Mouse (Mus musculus) gastrocnemius, postnatal 14 days (tissue): Measurements from ENCODE around the gene Aurka. TPM values are rescaled to one million over a fixed set of nuclear protein-coding genes. Genes with fewer than 3 reads are reported as not detected.
A peak's percentile ranks its signal among the peaks of the same experiment; 100 is the strongest.

ENCODE experiments used
- DNase-seq: peaks from one replicate; pipeline ENCODE4 v3.0.0; 2021; ENCODE audit warnings: mixed read lengths
- intact Hi-C: fragments of 180-260 bp; cut with DNase I; formaldehyde crosslinking; loops from one replicate; pipeline ENCODE4 v1.15.1; 2025; ENCODE audit warnings: low total_unique reads
- total RNA-seq, 2 experiments: library from RNA; stranded (reverse); gene quantifications; 2 replicates each; pipeline ENCODE4 v1.2.3; 2021

The Aurka gene
- total RNA-seq, 2 experiments from 2014 or later = 4.2 to 4.3 TPM

GRCm38 (mm10) chr2:172343751-172344150, 26.6 kb downstream of the Aurka start:
- intact Hi-C loops = no loop called here
- DNase-seq = no peak

- no peak for DNase-seq
- intact Hi-C loops = no loop called here
Observed at GRCm38 (mm10) chr2:172341606-172342005, 28.7 kb downstream of the Aurka start.

DNA sequence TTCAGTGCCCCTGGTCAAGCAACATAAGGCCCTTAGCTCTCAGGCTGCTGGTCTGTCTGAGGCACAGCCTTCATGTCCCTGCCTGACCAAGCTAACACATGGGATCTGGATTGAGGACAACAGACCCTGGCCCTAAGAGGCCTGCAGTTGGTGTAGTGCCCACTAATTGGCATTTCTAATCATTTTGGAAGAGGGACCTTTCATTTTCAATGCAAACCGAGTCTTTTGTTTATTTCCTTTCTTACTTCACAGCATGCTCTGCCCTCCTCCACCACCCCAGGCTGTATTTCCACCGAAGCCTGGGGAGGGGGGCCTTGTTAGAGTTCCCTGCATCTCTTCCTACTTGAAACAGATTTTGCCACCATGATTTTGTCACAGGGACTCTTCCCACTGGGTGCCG, 29.4 kb downstream of the Aurka start:
- DNase-seq = no peak
- intact Hi-C loops = no loop called here

DNA sequence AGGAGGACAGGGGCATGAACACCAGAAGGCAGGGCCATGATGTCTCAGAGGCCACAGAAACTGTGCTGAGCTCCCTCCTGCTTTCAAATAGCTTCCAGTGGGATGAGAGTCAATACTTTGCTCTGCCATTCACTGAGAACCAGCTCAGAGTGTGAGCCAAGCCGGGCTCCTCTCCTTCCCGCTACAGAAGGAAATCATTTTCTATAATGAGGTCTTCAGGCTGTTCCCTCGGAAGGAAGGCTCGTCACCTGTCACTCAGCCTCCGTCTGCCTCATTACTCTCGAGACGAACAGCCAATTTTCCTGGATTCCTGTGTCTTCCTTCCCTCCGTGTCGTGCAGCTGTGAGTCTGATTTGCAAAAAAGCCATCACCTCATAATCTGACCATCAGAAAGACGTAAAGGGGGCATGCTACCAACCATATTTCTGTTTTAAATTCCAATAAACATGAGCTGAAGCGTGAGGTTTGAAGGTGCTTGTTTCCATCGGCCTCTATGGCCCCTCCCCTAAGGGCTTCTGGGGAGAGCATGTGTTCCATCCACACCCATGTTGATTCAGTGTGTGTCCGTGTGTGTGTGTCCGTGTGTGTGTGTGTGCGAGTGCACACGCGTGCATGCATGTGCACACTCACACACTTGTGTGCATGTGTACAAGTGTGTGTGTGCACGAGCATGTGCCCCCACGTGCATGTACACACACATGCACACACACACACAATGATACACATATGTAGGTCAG, 32.0 kb downstream of the Aurka start:
- no peak for DNase-seq
- intact Hi-C loops = no loop called here

DNA sequence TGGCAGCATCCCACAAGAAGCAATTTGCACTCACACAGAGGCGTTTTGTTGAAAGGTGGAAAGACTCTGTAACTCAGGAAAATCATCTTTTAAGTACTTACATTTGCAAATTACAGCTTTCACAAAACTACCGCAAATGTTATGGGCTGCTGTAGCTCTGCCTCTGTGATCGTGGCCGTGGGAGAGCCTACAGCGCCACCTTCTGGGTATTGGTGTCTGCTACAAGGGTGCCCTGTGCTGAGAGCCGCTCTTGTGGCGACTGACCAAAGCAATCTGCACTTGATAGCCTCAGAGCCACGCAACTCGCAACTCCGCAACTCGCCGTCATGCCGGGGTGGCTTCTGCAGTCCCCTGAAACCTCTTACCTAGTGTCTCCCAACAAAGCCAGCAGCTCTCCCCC, 41.2 kb downstream of the Aurka start:
- intact Hi-C loops = loop anchor here (5.0 kb wide), 1 partner anchor 107 kb away; no protein-coding TSS in a partner anchor
- peak; percentile 25 for DNase-seq

DNA sequence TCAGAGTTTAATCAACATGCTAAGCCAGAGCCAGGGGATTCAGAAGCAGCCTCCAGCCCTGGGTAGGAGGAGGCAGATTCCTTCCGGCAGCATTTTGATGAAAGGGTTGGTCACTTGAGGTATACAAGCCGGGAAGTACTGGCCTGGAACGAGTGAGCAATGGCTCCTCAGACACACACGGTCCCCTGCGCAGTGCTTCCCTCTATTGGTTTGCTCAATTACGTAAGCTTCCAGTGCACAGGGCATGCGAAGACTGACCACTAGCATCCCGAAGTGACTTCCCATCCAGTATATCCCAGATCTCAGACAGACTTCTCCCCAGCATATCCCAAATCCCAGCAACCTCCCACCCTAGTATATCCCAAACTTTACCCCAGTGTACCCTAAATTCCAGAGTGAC, 42.1 kb downstream of the Aurka start:
- intact Hi-C loops = loop anchor here (5.0 kb wide), 1 partner anchor 106 kb away; no protein-coding TSS in a partner anchor
- DNase-seq = no peak

GRCm38 (mm10) chr2:172320878-172321277, 49.5 kb downstream of the Aurka start:
- peak; percentile 57 for DNase-seq
- intact Hi-C loops = no loop called here

GRCm38 (mm10) chr2:172311731-172312130, 58.6 kb downstream of the Aurka start:
- no peak for DNase-seq
- intact Hi-C loops = no loop called here

DNA sequence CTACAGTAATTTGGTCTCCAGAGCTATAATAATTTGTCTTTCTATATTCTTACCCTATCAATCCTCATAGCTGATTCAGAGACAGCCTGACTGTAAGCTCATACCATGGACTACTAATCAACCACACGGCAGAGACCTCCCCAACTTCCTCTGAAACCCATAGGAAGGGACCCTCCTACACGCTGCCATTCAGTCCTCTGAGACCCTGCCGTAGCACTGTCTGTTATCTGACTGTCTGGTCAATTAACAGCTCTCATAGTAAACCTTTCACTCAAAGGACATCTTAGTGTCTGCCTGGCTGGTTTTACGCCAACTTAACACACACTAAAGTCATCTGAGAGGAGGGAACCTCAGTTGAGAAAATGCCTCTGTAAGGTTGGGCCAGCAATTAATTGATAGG, 63.8 kb downstream of the Aurka start:
- DNase-seq = no peak
- intact Hi-C loops = no loop called here

Other genes with a start within 250 kb of the Aurka start
- gene Mc3r, start 122.0 kb downstream of the Aurka start, total RNA-seq = not detected
- gene Fam210b, start 25.0 kb downstream of the Aurka start, total RNA-seq = 1 to 10 TPM; 2.9 to 3.3 TPM
- 10 to 100 TPM; 16.4 to 19.3 TPM for gene Cstf1, start 146 bp upstream of the Aurka start, total RNA-seq
- gene Cass4, start 23.3 kb upstream of the Aurka start, total RNA-seq = under 1 TPM; 0.18 to 0.55 TPM
- gene Rtf2, start 70.0 kb upstream of the Aurka start, total RNA-seq = 10 to 100 TPM; 30.8 to 32.9 TPM
- not detected for gene Gcnt7, start 88.1 kb upstream of the Aurka start, total RNA-seq
- under 1 TPM in 1 of 2 experiments, not detected in 1; 0.58 TPM for gene Fam209, start 102.0 kb upstream of the Aurka start, total RNA-seq
- not detected for gene Tfap2c, start 179.1 kb upstream of the Aurka start, total RNA-seq